Mouse (Mus musculus) cerebellum, adult 2 months (tissue): Measurements from ENCODE around the gene Synm.

Experiments used
- CTCF ChIP-seq: fragments of 200-500 bp; IDR thresholded peaks from 2 replicates; pipeline ENCODE4 v1.5.1; 2011; ENCODE audit warnings: low read depth, mild to moderate bottlenecking, control low read depth, low read length, moderate library complexity, borderline replicate concordance; ENCODE audit not compliant: insufficient read depth
- POLR2A ChIP-seq: fragments of 200-500 bp; IDR thresholded peaks from 2 replicates; pipeline ENCODE4 v1.6.1; 2011; ENCODE audit warnings: low read length, control low read depth, borderline replicate concordance; ENCODE audit not compliant: insufficient read depth

DNA sequence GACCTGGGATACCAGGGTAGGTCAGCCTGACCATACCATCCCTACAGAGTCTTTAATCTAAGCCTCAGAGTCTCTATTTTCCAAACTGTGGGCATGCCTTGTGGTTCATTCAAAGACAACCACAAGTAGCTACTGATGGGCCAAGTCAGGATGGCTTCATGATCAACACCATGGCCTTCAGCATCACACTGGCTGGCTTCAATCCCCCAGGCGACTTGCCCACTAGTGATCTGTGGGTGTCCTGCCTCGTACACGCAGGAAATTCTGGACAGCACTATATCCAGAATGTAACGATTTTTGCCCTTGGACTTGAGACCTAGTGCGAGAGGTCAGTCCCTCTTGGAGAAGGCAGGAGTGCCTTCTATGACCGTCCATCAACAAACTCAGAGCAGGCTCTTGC, 41.0 kb upstream of the Synm start:
- TF ChIP-seq CTCF: no peak
- no peak for TF ChIP-seq POLR2A
